13 mouse cellular contexts compared by ENCODE assay signal in the genomic region with DNA sequence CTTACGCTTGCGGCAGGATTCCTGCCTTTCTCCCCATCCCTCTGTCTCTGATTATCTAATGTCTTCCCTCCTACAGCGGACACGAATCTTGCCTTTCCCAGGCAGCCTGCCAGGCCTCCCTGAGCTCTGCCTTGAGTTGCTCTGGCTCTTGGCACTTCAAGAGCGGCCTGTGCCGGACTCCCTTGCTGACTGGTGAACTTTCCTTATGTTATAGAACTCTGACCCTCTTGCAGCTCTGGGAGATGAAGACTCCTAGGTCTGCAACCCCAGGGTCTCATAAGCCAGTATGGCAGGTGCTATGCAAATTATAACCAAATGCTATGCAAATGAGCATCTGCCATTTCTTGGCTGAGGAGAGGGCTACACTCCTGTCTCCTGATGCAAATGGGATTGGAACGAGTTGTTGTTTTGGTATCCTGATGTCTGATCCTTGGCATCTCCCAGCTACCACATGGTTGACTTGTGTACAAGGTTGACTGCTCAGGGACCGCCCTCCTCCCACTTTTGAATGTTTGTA. TPM values are rescaled to one million over a fixed set of nuclear protein-coding genes. Genes with fewer than 3 reads are reported as not detected.
DNase-seq lines count a peak whose midpoint lies in the region; ATAC-seq lines count a peak whose summit lies in the region.
"Had no signal": no experiment of that assay in that cellular context is flagged by ENCODE, and none has a peak within 500 bp of the region (broad histone marks: within the 10 kb centered on the region; RNA-seq: fewer than 3 reads in every experiment).

No protein-coding gene starts in this region.

- H3K27ac ChIP-seq in neural tube, embryonic 13.5 days (replicated peaks) = peak overlapping the region; percentile 72

- H3K9ac ChIP-seq in neural tube, embryonic 13.5 days = no peak overlapping the region

- 0 out of 2 replicates have a peak, but pooled peaks have one; percentile 8 for ATAC-seq in neural tube, embryonic 13.5 days (ENCODE audit: low read depth)

- intact Hi-C loops in left cerebral cortex, postnatal 10 days (cut with DNase I) = no loop called here

- 62% methylated on average over 8 of the region's 8 CpGs for WGBS in neural tube, embryonic 13.5 days

- no peaks in the 10 kb centered on the region for H3K9me3 ChIP-seq in neural tube, embryonic 13.5 days
- H3K9me3 ChIP-seq: G1E had no signal

- peaks cover 36% of the 10 kb centered on the region for H3K4me1 ChIP-seq in neural tube, embryonic 13.5 days (replicated peaks)

- no peak overlapping the region for H3K4me3 ChIP-seq in neural tube, embryonic 13.5 days
- H3K4me3 ChIP-seq: erythroblast, embryonic 14.5 days had no signal

- no peak overlapping the region for H3K4me2 ChIP-seq in neural tube, embryonic 13.5 days

- DNase-seq in neural tube, embryonic 10.5 days (ENCODE audit: extremely low spot score, low spot score) = no peak
- DNase-seq in frontal cortex, adult 2 months (ENCODE audit: extremely low spot score in 1 of 2, low spot score in 1 of 2) = peak; percentile 61 to 81
- DNase-seq in left cerebral cortex, postnatal 10 days (ENCODE audit: extremely low spot score in 1 of 2, low spot score in 2 of 2) = peak; percentile 27 to 58
- DNase-seq in telencephalon, adult 2 months (ENCODE audit: low read depth, low spot score) = peak; percentile 65
- no peak for DNase-seq in kidney, adult 9 months
- no peak for DNase-seq in ovary, postnatal 14 days (ENCODE audit: low spot score)
- no peak for DNase-seq in adrenal gland, postnatal 25 days
- DNase-seq: lung, postnatal 10 days had no signal

- peaks cover 12% of the 10 kb centered on the region for H3K27me3 ChIP-seq in neural tube, embryonic 13.5 days

- H3K36me3 ChIP-seq in neural tube, embryonic 13.5 days = no peaks in the 10 kb centered on the region
- H3K36me3 ChIP-seq: G1E had no signal

RNA-seq across cellular contexts. Expression of gene Kcnj11, which starts 2.6 kb away (rescaled TPM):
- polyA plus RNA-seq in neural tube, embryonic 13.5 days (2015; fragmentation: Nextera tagmentation; extraction: Ambion mirVana) = 1.1 and 1.7 TPM in 2 replicates
- polyA plus RNA-seq in frontal cortex, adult 2 months (2012; rRNA removed) = 31.1 and 34.2 TPM in 2 replicates
- total RNA-seq in left cerebral cortex, postnatal 10 days (2021) = 10 to 100 TPM; 19.4 to 19.5 TPM
- 1.4 and 1.5 TPM in 2 replicates for total RNA-seq in adrenal gland, postnatal 25 days (2021)
- total RNA-seq: G1E; hematopoietic stem cell, adult 5-6 weeks had no signal
- polyA plus RNA-seq: G1E; limb, embryonic 11.5 days had no signal

Comparison
In these comparisons a context has a peak if more than half of its experiments do, and no peak if none do; other contexts are left out.
1. DNase-seq: peak in frontal cortex, adult 2 months (2 of 2), left cerebral cortex, postnatal 10 days (2 of 2) and telencephalon, adult 2 months (single experiment); none in neural tube, embryonic 10.5 days (single experiment), kidney, adult 9 months (single experiment), ovary, postnatal 14 days (single experiment) and adrenal gland, postnatal 25 days (single experiment).